Mouse (Mus musculus) T-cell, adult 2 months (primary cell): ENCODE data around the gene Krtap28-10.
"Not testable (repeated sequence)": the region's sequence is repeated elsewhere in the genome, so short reads cannot be mapped to it uniquely, and the experiment has no call there.

Experiments
- DNase-seq: peaks from one replicate; pipeline ENCODE4 v3.0.0; 2022; ENCODE audit warnings: low spot score

The Krtap28-10 gene

GRCm38 (mm10) chr1:83007471-83007870 is 34.8 kb downstream of the Krtap28-10 start:
- no peak for DNase-seq

GRCm38 (mm10) chr1:83006218-83007179 is 35.8 kb downstream of the Krtap28-10 start:
- no peak for DNase-seq

- DNase-seq: not testable (repeated sequence)
Observed at GRCm38 (mm10) chr1:83000306-83000705, 42.0 kb downstream of the Krtap28-10 start, which contains the start of gene Gm47959. Gm47959 (plus strand) TSS chr1:83000548.

GRCm38 (mm10) chr1:82993947-82994346 is 48.3 kb downstream of the Krtap28-10 start:
- DNase-seq: no peak

- DNase-seq: no peak
Observed at GRCm38 (mm10) chr1:82992093-82992492, 50.2 kb downstream of the Krtap28-10 start.

- DNase-seq: no peak
Observed at GRCm38 (mm10) chr1:82991596-82991995, 50.7 kb downstream of the Krtap28-10 start.
